Mouse (Mus musculus): ENCODE results near the gene Pcnx3.

DNA sequence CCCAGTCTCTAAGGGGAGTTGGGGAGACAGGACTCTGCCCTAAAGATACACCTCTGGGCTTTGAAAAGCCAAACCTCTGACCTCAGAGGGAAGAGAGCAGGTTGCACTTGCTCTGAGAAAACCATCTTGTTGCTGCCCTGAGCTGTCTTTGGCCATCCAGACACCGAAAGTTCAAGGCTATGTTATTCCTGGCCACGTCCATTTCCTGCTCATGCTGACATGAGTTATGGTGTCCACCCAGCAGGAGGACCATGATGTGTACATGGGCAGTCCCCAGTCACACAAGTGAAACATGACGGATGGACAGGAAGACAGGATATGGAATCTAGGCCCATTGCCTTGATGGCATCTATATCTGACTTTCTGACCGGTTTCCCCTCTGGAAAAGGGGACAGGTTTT lies 8.3 kb downstream of the Pcnx3 start:
- TF ChIP-seq CTCF (IDR thresholded peaks at IDR 0.05) (no peak), POLR2A (IDR thresholded peaks at IDR 0.05; ENCODE audit: insufficient read depth, low read depth, low read length) (no peak), EP300 (IDR thresholded peaks at IDR 0.05; ENCODE audit: insufficient read depth, low read depth, low read length) (no peak)
